Mouse (Mus musculus) midbrain, postnatal 0 days (tissue): Measurements from ENCODE around the gene BC004004. TPM values are rescaled to one million over a fixed set of nuclear protein-coding genes. Genes with fewer than 3 reads are reported as not detected.
A peak's percentile ranks its signal among the peaks of the same experiment; 100 is the strongest.
"Not testable (repeated sequence)": the region's sequence is repeated elsewhere in the genome, so short reads cannot be mapped to it uniquely, and the experiment has no call there.

Experiments
- ATAC-seq: fragments of 200-750 bp; cut with Nextera tagmentation; 2 replicates; pipeline ENCODE4 v1.8.0; 2017; ENCODE audit warnings: moderate number of reproducible peaks, mild to moderate bottlenecking, moderate TSS enrichment, moderate library complexity; ENCODE audit not compliant: low FRiP score
- DNase-seq: peaks from one replicate; pipeline ENCODE4 v3.0.0-alpha.2; 2015; ENCODE audit warnings: low spot score
- H3K27ac ChIP-seq: fragments of 300-500 bp; sonication (generic); 2 replicates; pipeline ENCODE4 v1.5.1; 2014; ENCODE audit warnings: low read depth, mild to moderate bottlenecking, low read length, mixed read lengths
- H3K27me3 ChIP-seq: fragments of 300-500 bp; sonication (generic); 2 replicates; pipeline ENCODE4 v1.6.1; 2014; ENCODE audit warnings: low read length, control low read depth, mixed read lengths; ENCODE audit not compliant: insufficient read depth
- H3K36me3 ChIP-seq: fragments of 300-500 bp; sonication (generic); 2 replicates; pipeline ENCODE4 v1.6.1; 2014; ENCODE audit warnings: low read length, control low read depth, mixed read lengths; ENCODE audit not compliant: insufficient read depth
- H3K4me1 ChIP-seq: fragments of 300-500 bp; sonication (generic); 2 replicates; pipeline ENCODE4 v1.6.1; 2014; ENCODE audit warnings: mild to moderate bottlenecking, control low read depth, antibody characterized with exemption, low read length, mixed read lengths; ENCODE audit not compliant: insufficient read depth
- H3K4me2 ChIP-seq: fragments of 300-500 bp; sonication (generic); 2 replicates; pipeline ENCODE4 v1.6.1; 2014; ENCODE audit warnings: low read depth, mild to moderate bottlenecking, low read length, mixed read lengths; ENCODE audit not compliant: poor library complexity, severe bottlenecking
- H3K4me3 ChIP-seq: fragments of 300-500 bp; sonication (generic); 2 replicates; pipeline ENCODE4 v1.5.1; 2014; ENCODE audit warnings: low read depth, mild to moderate bottlenecking, low read length, moderate library complexity
- H3K9ac ChIP-seq: fragments of 300-500 bp; sonication (generic); replicated peaks from 2 replicates; pipeline ENCODE4 v1.6.1; 2014; ENCODE audit warnings: mild to moderate bottlenecking, low read length, moderate library complexity, mixed read lengths; ENCODE audit not compliant: poor library complexity, severe bottlenecking
- H3K9me3 ChIP-seq: fragments of 300-500 bp; sonication (generic); 2 replicates; pipeline ENCODE4 v1.6.1; 2016; ENCODE audit warnings: low read length, control low read depth
- CTCF ChIP-seq: IDR thresholded peaks from 2 replicates; pipeline ENCODE4 v1.5.1; 2016; ENCODE audit warnings: antibody characterized with exemption, mild to moderate bottlenecking
- WGBS: fragments of 180-500 bp; shearing (Covaris S2); extraction: QIAGEN DNeasy Blood & Tissue Kit; methylation state at CpG from one replicate; pipeline ENCODE4 v1.1.7; 2014; 5-methylcytosine and 5-hydroxymethylcytosine counted together
- polyA plus RNA-seq: library from polyadenylated mRNA; unstranded; fragments of >200 nt; fragmentation: Nextera tagmentation; extraction: Ambion mirVana; gene quantifications from 2 replicates; pipeline ENCODE4 v1.2.1, GENCODE M21; 2015
- total RNA-seq: library from RNA; depleted of rRNA; stranded (reverse); fragments of >200 nt; gene quantifications from 2 replicates; pipeline ENCODE4 v1.2.3, GENCODE M21; 2014

The BC004004 gene
- total and polyA plus RNA-seq, 2 experiments from 2014 or later: 120 to 146 TPM

- H3K4me3 ChIP-seq: peak overlapping the region; percentile 85
- peak overlapping the region; percentile 61 for H3K4me2 ChIP-seq
- no peaks in the 10 kb centered on the region for H3K27me3 ChIP-seq
- peak overlapping the region; percentile 91 for H3K27ac ChIP-seq
- peaks cover 5% of the 10 kb centered on the region; the same call in 1 of the 2 replicates for H3K36me3 ChIP-seq
- ATAC-seq: peak; percentile 62
- no peak for TF ChIP-seq CTCF
- WGBS: under 1% methylated on average over 45 of the region's 45 CpGs
- H3K9ac ChIP-seq: peak overlapping the region; percentile 94
- peaks cover 9% of the 10 kb centered on the region for H3K4me1 ChIP-seq
- H3K9me3 ChIP-seq: no peaks in the 10 kb centered on the region
- no peak for DNase-seq
These were observed 78.6 kb downstream of the BC004004 start for GRCm38 (mm10) chr17:29347126-29347644.

- under 1% methylated on average over 52 of the region's 53 CpGs for WGBS
- no peak for TF ChIP-seq CTCF
These were observed 79.2 kb downstream of the BC004004 start, which contains the start of gene Mtch1 for GRCm38 (mm10) chr17:29347645-29348256. TSS of gene Mtch1 (minus strand) at chr17:29347934.

GRCm38 (mm10) chr17:29348996-29349395, 80.4 kb downstream of the BC004004 start:
- no peaks in the 10 kb centered on the region for H3K9me3 ChIP-seq
- no peak for TF ChIP-seq CTCF
- H3K36me3 ChIP-seq: no peaks in the 10 kb centered on the region
- DNase-seq (no peak), ATAC-seq (no peak)
- H3K27ac ChIP-seq: no peak overlapping the region
- peaks cover 9% of the 10 kb centered on the region for H3K4me1 ChIP-seq
- H3K27me3 ChIP-seq: no peaks in the 10 kb centered on the region
- no peak overlapping the region for H3K4me3 ChIP-seq
- no peak overlapping the region for H3K9ac ChIP-seq
- 84% methylated on average over 2 of the region's 2 CpGs for WGBS
- H3K4me2 ChIP-seq: no peak overlapping the region

More at GRCm38 (mm10) chr17:29347645-29348256, 79.2 kb downstream of the BC004004 start, which contains the start of gene Mtch1:
- H3K36me3 ChIP-seq: no peaks in the 10 kb centered on the region
- H3K4me2 ChIP-seq: peak within 1 kb of the TSS; percentile 61
- peak within 1 kb of the TSS; percentile 91 for H3K27ac ChIP-seq
- peak; percentile 89 for ATAC-seq
- H3K9ac ChIP-seq: peak within 1 kb of the TSS; percentile 94
- H3K27me3 ChIP-seq: no peaks in the 10 kb centered on the region
- peaks cover 9% of the 10 kb centered on the region for H3K4me1 ChIP-seq
- H3K4me3 ChIP-seq: peak within 1 kb of the TSS; percentile 85
- no peaks in the 10 kb centered on the region for H3K9me3 ChIP-seq
- DNase-seq: peak; percentile 97

- H3K27me3 ChIP-seq, ATAC-seq, H3K9ac ChIP-seq, H3K4me3 ChIP-seq, DNase-seq, H3K36me3 ChIP-seq, H3K27ac ChIP-seq, H3K4me2 ChIP-seq, H3K9me3 ChIP-seq, H3K4me1 ChIP-seq: not testable (repeated sequence)
- 65% methylated on average over 5 of the region's 5 CpGs for WGBS
These were observed 82.5 kb downstream of the BC004004 start for GRCm38 (mm10) chr17:29351056-29351455.

- ATAC-seq (peak; percentile 41; the same call in 1 of the 2 replicates), DNase-seq (peak; percentile 62)
- 16% methylated on average over 5 of the region's 5 CpGs for WGBS
- no peak overlapping the region for H3K4me3 ChIP-seq
- H3K9me3 ChIP-seq: no peaks in the 10 kb centered on the region
- H3K4me1 ChIP-seq: peaks cover 8% of the 10 kb centered on the region
- H3K27me3 ChIP-seq: no peaks in the 10 kb centered on the region
- no peak for TF ChIP-seq CTCF
- H3K9ac ChIP-seq: peak overlapping the region; percentile 46; the same call in 1 of the 2 replicates
- H3K36me3 ChIP-seq: no peaks in the 10 kb centered on the region
- peak overlapping the region; percentile 52; the same call in 1 of the 2 replicates for H3K4me2 ChIP-seq
- H3K27ac ChIP-seq: peak overlapping the region; percentile 97
These were observed 86.9 kb downstream of the BC004004 start for GRCm38 (mm10) chr17:29355461-29355840.

- WGBS: 6% methylated on average over 17 of the region's 17 CpGs
- Histone ChIP-seq H3K36me3 (no peaks in the 10 kb centered on the region), H3K4me1 (peaks cover 8% of the 10 kb centered on the region), H3K4me2 (peak overlapping the region; percentile 52), H3K27me3 (no peaks in the 10 kb centered on the region), H3K27ac (peak overlapping the region; percentile 97), H3K9me3 (no peaks in the 10 kb centered on the region), H3K9ac (peak overlapping the region; percentile 46), H3K4me3 (peak overlapping the region; percentile 29; the same call in 1 of the 2 replicates)
- ATAC-seq (peak; percentile 29; the same call in 1 of the 2 replicates), DNase-seq (peak; percentile 76)
- no peak for TF ChIP-seq CTCF
These were observed 87.4 kb downstream of the BC004004 start for GRCm38 (mm10) chr17:29355841-29356478.
